Mouse (Mus musculus) ES-E14 (cell line): Measurements from ENCODE around the gene Orm3. TPM values are rescaled to one million over a fixed set of nuclear protein-coding genes. Genes with fewer than 3 reads are reported as not detected.

Experiments used
- DNase-seq: peaks from one replicate; pipeline ENCODE4 v3.0.0-alpha.2; 2013; ENCODE audit warnings: low read depth, low spot score
- H3K27ac ChIP-seq: 2 replicates; pipeline ENCODE4 v1.5.1; 2012; ENCODE audit warnings: low read depth, mild to moderate bottlenecking, low read length, moderate library complexity, mixed read lengths; ENCODE audit not compliant: poor library complexity, insufficient read depth, severe bottlenecking
- H3K36me3 ChIP-seq: 2 replicates; pipeline ENCODE4 v1.6.1; 2012; ENCODE audit warnings: mild to moderate bottlenecking, low read length, moderate library complexity, mixed read lengths; ENCODE audit not compliant: control insufficient read depth, poor library complexity, insufficient read depth, severe bottlenecking
- H3K4me1 ChIP-seq, 2 experiments: fragments of 150-350 bp in 1 of 2; sonication (generic) in 1 of 2; 2 replicates each; pipeline ENCODE4 v1.6.1; 2012; ENCODE audit warnings: low read length in 2 of 2, mild to moderate bottlenecking in 1 of 2, mixed read lengths in 1 of 2; ENCODE audit not compliant: control insufficient read depth in 2 of 2, insufficient read depth in 2 of 2, poor library complexity in 1 of 2
- H3K4me3 ChIP-seq, 2 experiments: fragments of 150-350 bp in 1 of 2; sonication (generic) in 1 of 2; 2 replicates each; pipeline ENCODE4 v1.5.1; 2012; ENCODE audit warnings: low read length in 2 of 2, low read depth in 1 of 2, mild to moderate bottlenecking in 1 of 2, mixed read lengths in 1 of 2; ENCODE audit not compliant: insufficient read depth in 1 of 2, poor library complexity in 1 of 2, severe bottlenecking in 1 of 2
- H3K9ac ChIP-seq: 2 replicates; pipeline ENCODE4 v1.6.1; 2012; ENCODE audit warnings: low read depth, mild to moderate bottlenecking, low read length, mixed read lengths; ENCODE audit not compliant: poor library complexity, insufficient read depth, severe bottlenecking
- H3K9me3 ChIP-seq: fragments of 150-350 bp; sonication (generic); 2 replicates; pipeline ENCODE4 v1.6.1; 2012; ENCODE audit warnings: low read depth, mild to moderate bottlenecking, low read length; ENCODE audit not compliant: control insufficient read depth, insufficient read depth
- CHD2 ChIP-seq: IDR thresholded peaks from 2 replicates; pipeline ENCODE4 v1.6.1; 2014; ENCODE audit warnings: mild to moderate bottlenecking, low read depth, low read length, inconsistent platforms
- HCFC1 ChIP-seq: IDR thresholded peaks from 2 replicates; pipeline ENCODE4 v1.6.1; 2012; ENCODE audit warnings: low read length, inconsistent platforms, borderline replicate concordance; ENCODE audit not compliant: insufficient read depth
- MAFK ChIP-seq: IDR thresholded peaks from 2 replicates; pipeline ENCODE4 v1.6.1; 2014; ENCODE audit warnings: mild to moderate bottlenecking, low read depth, low read length, inconsistent platforms; ENCODE audit not compliant: insufficient read depth
- ZC3H11A ChIP-seq: IDR thresholded peaks from 2 replicates; pipeline ENCODE4 v1.6.1; 2012; ENCODE audit warnings: low read depth, mild to moderate bottlenecking, inconsistent platforms, low read length, borderline replicate concordance
- ZNF384 ChIP-seq: IDR thresholded peaks from 2 replicates; pipeline ENCODE4 v1.6.1; 2012; ENCODE audit warnings: low read depth, low read length, inconsistent platforms
- in situ Hi-C, 2 experiments: fragments of 600-800 bp; cut with MboI; formaldehyde crosslinking; loops; one replicate each; pipeline ENCODE4 v1.15.1; 2025; ENCODE audit warnings: low sequenced_read_pairs in 2 of 2, inconsistent platforms in 1 of 2; ENCODE audit not compliant: unreplicated experiment in 2 of 2
- total RNA-seq: library from RNA; depleted of rRNA; stranded (reverse); fragments of 300-350 nt; gene quantifications from 2 replicates; pipeline ENCODE4 v1.2.3, GENCODE M21; 2012

Orm3 gene
- total RNA-seq, 1 experiment, result not detected

DNA sequence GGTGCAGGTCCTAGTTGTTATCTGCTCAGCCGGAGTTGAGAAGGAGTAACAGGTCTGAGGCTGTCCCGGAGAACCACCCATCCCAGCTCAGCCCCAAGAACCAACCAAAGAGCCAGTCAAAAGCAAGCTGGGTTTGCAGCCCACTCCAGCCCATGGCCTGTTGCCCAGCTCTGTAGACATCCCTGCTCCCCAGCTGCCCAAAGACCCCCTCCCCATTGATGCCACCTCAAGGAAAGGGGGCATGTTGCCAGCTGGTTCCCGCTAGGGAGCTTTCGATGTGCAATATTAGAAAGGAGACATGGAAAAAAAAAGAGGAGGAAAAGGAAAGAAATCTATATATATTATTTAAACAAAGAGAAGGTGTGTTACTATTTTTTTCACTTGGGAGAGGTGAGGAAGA, 22.6 kb upstream of the Orm3 start:
- H3K9ac ChIP-seq, result no peak overlapping the region
- TF ChIP-seq CHD2 (no peak), ZNF384 (no peak), MAFK (no peak), HCFC1 (no peak), ZC3H11A (no peak)
- H3K9me3 ChIP-seq, result no peaks in the 10 kb centered on the region
- in situ Hi-C loops, result no loop called here
- no peak overlapping the region for H3K27ac ChIP-seq
- DNase-seq, result no peak
- no peaks in the 10 kb centered on the region for H3K4me1 ChIP-seq
- no peaks in the 10 kb centered on the region for H3K36me3 ChIP-seq
- no peak overlapping the region for H3K4me3 ChIP-seq

DNA sequence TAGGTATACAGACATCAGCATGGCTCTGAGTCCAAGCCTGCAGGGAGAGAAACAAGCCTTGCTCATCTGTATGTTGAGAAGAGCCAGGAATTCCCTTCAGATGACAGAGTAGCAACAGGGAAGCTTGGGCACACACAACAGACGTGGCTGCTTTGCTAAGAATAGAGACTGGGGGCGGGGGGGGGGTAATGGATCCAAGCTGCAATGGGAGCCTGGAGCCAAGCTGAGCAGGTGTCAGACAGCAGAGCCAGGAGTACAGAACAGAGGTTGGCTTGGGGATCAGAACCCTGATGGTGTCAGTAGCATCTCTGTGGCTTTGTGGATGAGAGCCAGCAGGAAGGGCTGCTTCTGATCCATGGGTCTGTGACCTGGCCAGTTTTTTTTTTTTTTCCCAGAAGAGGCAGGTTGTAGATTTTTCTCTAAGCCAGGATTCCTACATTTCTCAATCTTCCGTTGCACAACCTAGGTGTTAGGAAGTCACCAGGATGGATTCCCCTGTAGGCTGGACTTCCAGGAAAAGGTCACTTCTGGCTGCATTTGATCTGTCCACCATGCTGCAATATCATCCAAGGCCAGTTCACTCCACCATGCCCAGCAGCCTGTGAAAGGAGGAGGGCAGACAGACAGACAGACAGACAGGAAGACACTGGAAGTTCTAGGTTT, 17.4 kb upstream of the Orm3 start:
- H3K4me1 ChIP-seq, result peaks cover 0 to 3% of the 10 kb centered on the region in 2 experiments; a peak in 1 of 4 replicates

DNA sequence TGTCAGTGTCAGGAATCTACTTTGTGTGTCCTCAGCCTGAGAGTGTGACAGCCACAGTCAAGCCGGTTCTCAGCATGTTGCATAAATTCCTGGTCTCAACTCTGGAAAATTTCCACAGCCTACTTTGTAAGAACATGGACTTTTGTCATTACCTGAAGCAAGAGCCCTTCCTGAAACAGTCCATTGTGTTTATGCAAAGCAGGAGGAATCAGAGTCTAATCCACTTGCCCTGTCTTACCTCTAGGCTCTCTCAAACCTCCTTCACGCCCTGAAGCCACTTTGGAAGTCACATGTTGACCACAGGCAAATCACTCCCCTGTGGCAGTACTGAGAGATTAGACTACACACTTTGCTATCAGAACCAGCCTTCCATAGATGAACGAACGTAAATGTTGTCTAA, 13.5 kb upstream of the Orm3 start:
- Histone ChIP-seq H3K4me3 (no peak overlapping the region), H3K4me1 (peaks cover 0 to 3% of the 10 kb centered on the region in 2 experiments; a peak in 1 of 4 replicates), H3K36me3 (no peaks in the 10 kb centered on the region), H3K27ac (no peak overlapping the region), H3K9ac (no peak overlapping the region), H3K9me3 (no peaks in the 10 kb centered on the region)
- no peak for TF ChIP-seq ZNF384
- no peak for TF ChIP-seq HCFC1
- TF ChIP-seq CHD2, result no peak
- TF ChIP-seq ZC3H11A, result no peak
- TF ChIP-seq MAFK, result no peak
- in situ Hi-C loops, result no loop called here
- peak; percentile 33 for DNase-seq

More for the DNA sequence above, 17.4 kb upstream of the Orm3 start:
- Histone ChIP-seq H3K4me3 (no peak overlapping the region), H3K27ac (no peak overlapping the region), H3K36me3 (no peaks in the 10 kb centered on the region), H3K9ac (no peak overlapping the region), H3K9me3 (no peaks in the 10 kb centered on the region)
- in situ Hi-C loops, result no loop called here
- TF ChIP-seq CHD2, result no peak
- TF ChIP-seq ZNF384, result no peak
- TF ChIP-seq ZC3H11A, result no peak
- TF ChIP-seq HCFC1, result no peak
- TF ChIP-seq MAFK, result no peak
- no peak for DNase-seq

DNA sequence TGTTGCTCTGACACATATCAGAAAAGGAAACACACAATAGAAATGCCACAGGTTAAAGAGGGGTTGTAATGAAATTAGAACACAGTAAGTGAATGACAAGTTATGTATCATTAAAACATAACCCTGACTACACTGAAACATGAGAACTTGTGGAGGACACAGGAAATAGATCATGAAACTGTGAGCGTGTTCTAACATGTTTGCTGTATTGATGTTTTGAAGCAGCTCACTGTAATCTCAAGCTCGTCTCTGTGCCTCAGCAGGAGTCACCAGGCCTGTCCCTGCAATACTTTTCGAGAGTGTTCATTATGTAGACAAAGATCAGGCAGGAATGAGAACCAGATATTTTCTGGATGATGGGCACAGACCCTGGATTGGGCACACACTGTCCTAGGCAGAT, 12.4 kb upstream of the Orm3 start:
- peaks cover 0 to 3% of the 10 kb centered on the region in 2 experiments; a peak in 1 of 4 replicates for H3K4me1 ChIP-seq
- DNase-seq, result no peak

DNA sequence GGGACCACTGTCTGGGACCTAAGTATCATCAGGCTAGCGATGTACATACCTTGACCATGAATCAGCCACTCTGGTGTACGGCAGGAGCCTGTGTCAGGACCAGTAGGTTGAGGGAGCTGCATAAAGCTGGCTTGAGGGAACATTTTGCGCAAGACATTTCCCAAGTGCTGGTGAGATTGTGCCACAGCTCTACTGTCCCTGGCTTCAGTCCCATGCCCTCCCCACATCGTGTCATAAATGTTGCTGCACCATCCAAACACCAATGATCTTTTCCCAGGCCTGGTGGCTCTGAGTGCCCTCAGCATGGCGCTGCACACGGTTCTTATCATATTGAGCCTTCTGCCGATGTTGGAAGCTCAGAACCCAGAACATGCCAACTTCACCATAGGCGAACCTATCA, 11.7 kb upstream of the Orm3 start, which contains the start of gene Orm1:
Gene Orm1 (plus strand): TSS at position 266 of the 400 bp plus-strand sequence.
- in situ Hi-C loops, result no loop called here
- TF ChIP-seq ZNF384 (no peak), MAFK (no peak), CHD2 (no peak), ZC3H11A (no peak), HCFC1 (no peak)

More for the DNA sequence above, 12.4 kb upstream of the Orm3 start:
- H3K9me3 ChIP-seq, result no peaks in the 10 kb centered on the region
- no peak overlapping the region for H3K4me3 ChIP-seq
- H3K27ac ChIP-seq, result no peak overlapping the region
- H3K9ac ChIP-seq, result no peak overlapping the region
- no peaks in the 10 kb centered on the region for H3K36me3 ChIP-seq
- no peak for TF ChIP-seq MAFK
- no peak for TF ChIP-seq ZC3H11A
- no peak for TF ChIP-seq ZNF384
- in situ Hi-C loops, result no loop called here

More for the DNA sequence above, 11.7 kb upstream of the Orm3 start, which contains the start of gene Orm1:
- no peak for DNase-seq
- Histone ChIP-seq H3K9me3 (no peaks in the 10 kb centered on the region), H3K27ac (no peak within 1 kb of the TSS), H3K36me3 (no peaks in the 10 kb centered on the region), H3K4me3 (no peak within 1 kb of the TSS), H3K9ac (no peak within 1 kb of the TSS), H3K4me1 (peaks cover 0 to 3% of the 10 kb centered on the region in 2 experiments; a peak in 1 of 4 replicates)
